Mouse (Mus musculus) bone marrow macrophage, adult 2 months (primary cell): Measurements from ENCODE around the gene Spin2d.
"Not testable (repeated sequence)": the region's sequence is repeated elsewhere in the genome, so short reads cannot be mapped to it uniquely, and the experiment has no call there.

Experiments
- CTCF ChIP-seq: IDR thresholded peaks from 2 replicates; pipeline ENCODE4 v1.5.1; 2012; ENCODE audit warnings: low read depth, mild to moderate bottlenecking, low read length, moderate library complexity
- POLR2A ChIP-seq: IDR thresholded peaks from 2 replicates; pipeline ENCODE4 v1.6.1; 2012; ENCODE audit warnings: mild to moderate bottlenecking, low read depth, low read length, borderline replicate concordance

GRCm38 (mm10) chrX:73213819-73214564, 37.2 kb upstream of the Spin2d start, which contains the start of gene Xlr4b:
- not testable (repeated sequence) for TF ChIP-seq CTCF, POLR2A
